Mouse (Mus musculus): ENCODE data around the gene Capn12.

Capn12 gene

GRCm38 (mm10) chr7:28881199-28881598, at the start of gene Capn12:
TSS of gene Capn12 (plus strand) at chr7:28881422.
- no peak for DNase-seq

DNA sequence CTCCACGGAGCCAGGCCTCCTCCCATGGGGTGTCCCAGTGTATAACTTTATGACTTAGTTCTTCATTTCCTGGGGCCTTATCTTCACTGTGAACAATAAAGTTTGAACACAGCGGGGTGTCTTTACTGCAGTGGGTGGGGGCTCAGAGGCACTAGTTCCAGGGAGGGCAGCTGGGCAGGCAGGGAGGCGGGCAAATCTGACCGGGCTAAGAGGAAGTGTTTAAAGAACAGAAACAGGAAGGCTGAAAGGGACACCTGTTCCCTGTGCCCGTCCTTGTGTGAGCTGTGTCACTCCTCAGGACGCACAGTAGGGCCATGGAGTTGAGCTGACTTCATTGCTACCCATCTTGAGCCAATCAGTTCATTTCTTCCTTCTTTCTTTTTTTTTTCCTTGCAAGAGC, 49.1 kb upstream of the Capn12 start:
- DNase-seq, result no peak

GRCm38 (mm10) chr7:28833723-28834347, 47.4 kb upstream of the Capn12 start, which contains the start of gene Lgals4:
TSS of gene Lgals4 (plus strand) at chr7:28833854.
- no peak for DNase-seq

- DNase-seq, result peak; percentile 74
Measured at GRCm38 (mm10) chr7:28836936-28837335, 44.3 kb upstream of the Capn12 start.

GRCm38 (mm10) chr7:28838331-28838730, 42.9 kb upstream of the Capn12 start:
- DNase-seq, result no peak

GRCm38 (mm10) chr7:28847273-28847672, 33.9 kb upstream of the Capn12 start:
- DNase-seq, result no peak

GRCm38 (mm10) chr7:28849700-28850236, 31.5 kb upstream of the Capn12 start:
- DNase-seq, result no peak

DNA sequence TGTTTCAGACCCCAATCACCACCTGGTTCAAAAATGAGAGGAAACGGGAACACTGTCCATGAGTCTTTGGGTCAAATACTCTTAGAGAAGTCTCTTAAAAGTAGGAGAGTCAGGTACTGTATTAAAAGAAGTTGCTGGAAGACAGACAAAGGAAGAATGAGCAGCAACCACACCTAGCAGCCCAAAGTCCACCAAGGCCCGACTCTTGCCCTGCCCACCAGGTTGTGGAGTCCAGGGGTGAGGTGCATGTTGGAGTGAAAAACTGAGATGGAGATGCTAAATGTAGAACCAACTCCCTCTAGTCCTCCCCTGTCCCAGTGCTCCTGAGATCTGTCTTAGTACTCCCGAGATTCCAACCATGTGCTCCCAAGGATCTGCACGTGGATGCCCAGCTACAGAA, 30.6 kb upstream of the Capn12 start:
- DNase-seq, result no peak

- no peak for DNase-seq
Measured at GRCm38 (mm10) chr7:28859953-28860352, 21.3 kb upstream of the Capn12 start.

GRCm38 (mm10) chr7:28860898-28861297, 20.3 kb upstream of the Capn12 start:
- no peak for DNase-seq

DNA sequence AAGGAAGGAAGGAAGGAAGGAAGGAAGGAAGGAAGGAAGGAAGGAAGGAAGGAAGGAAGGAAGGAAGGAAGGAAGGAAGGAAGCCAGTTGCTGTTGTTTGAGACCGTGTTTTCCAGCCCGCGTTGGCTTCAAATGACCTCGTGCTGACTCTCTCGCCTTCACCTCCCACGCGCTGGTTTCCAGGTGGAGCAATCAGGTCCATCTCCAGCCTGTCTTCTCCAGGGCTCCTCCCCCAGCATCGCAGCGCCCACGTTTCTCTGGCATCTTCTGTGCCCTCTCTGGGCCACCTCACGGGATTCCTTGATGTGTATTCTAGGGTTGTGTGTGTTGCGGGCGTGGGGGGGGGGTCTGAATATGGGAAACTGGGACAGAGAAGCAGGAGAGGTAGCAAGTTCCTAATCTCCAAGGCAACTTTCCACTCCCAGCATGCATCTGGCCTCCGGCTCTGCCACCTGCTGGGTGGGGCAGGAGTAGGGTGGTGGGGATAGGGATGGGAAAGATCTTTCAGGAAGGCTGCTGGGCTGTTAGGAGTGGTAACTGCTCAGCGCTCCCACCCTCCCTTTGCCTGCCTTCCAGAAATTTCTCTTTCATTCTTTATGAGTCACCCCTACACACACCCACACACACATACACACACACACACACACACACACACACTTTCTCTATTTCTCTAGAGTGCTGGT, 18.3 kb upstream of the Capn12 start:
- no peak for DNase-seq

GRCm38 (mm10) chr7:28863540-28863939, 17.7 kb upstream of the Capn12 start, which contains the start of gene Lgals7:
TSS of gene Lgals7 (plus strand) at chr7:28863853.
- DNase-seq, result no peak

DNA sequence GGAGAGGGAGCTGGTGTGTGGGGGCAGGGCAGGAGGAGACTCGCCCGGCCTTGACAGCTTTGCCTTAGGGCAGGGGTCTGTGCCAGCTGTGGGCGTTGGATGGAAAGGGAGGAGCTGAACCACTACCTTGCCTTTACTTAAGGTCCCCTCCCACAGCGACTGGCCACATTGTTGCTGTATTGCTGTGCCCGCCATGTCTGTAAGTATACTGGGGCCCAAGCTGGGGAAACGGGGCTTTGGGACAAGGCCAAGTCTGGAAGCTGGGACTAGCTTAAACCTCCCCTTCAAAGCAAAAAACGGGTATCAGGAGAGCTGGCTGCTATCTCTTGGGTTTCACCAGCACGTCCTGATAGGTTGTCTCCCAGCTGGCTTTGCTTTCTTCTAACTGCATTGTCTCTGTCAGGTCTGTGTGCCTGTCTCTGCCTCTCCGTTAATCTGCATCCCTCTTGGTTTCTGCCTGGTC, 16.9 kb upstream of the Capn12 start:
- DNase-seq, result no peak

- DNase-seq, result peak; percentile 72
Measured at GRCm38 (mm10) chr7:28865481-28866300, 15.5 kb upstream of the Capn12 start.

- DNase-seq, result no peak
Measured at GRCm38 (mm10) chr7:28866769-28867507, 14.3 kb upstream of the Capn12 start.

DNA sequence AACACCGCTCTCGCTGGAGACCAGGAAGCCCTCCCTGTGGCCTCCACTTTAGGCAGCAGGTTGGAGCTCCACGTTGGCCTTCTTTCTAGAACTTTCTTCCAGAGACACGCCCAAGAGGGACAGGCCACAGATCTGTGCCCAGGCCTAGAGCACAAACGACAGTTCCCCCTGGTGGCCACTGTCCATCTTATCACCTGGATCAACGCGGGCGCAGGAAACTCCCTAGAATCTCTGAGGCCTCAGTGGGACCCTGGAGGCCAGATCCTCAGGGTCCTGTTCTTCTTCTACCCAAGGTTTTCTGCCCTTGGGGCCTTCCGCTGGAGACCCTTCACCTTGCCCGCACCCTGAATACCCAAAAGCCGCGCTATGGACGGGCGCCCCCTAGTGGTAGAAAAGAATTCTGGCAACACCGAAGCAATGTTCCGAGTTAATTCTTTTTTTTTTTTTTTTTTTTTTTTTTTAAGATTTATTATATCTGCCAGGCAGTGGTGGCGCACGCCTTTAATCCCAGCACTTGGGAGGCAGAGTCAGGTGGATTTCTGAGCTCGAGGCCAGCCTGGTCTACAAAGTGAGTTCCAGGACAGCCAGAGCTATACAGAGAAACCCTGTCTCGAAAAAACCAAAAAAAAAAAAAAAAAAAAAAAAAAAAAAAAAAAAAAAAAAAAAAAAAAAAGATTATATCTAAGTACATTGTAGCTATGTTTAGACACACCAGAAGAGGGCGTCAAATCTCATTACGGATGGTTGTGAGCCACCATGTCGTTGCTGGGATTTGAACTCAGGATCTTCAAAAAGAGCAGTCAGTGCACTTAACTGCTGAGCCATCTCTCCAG, 13.5 kb upstream of the Capn12 start:
- DNase-seq, result peak; percentile 85

- DNase-seq, result no peak
Measured at GRCm38 (mm10) chr7:28870901-28871664, 10.1 kb upstream of the Capn12 start.

DNA sequence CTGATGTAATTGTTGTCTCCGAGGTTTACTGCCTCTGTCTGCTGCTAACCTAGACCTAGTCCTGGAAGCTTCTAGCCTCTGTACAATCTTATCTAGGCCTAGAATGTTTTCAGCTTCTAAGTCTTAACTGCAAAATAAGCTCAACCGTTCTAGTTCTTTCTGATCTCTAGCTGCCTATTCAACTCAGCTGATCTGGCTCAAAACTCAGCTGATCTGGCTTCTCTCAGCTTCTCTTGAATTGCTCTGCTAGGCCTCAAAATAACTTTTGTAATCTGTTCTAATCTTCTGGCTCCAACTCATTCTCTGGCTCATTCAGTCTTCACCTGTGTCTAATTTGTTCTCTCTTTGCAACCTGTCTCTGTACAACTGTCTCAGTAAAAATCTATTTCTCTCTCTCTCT, 6.7 kb upstream of the Capn12 start:
- DNase-seq, result no peak

- DNase-seq, result no peak
Measured at GRCm38 (mm10) chr7:28876099-28876498, 5.1 kb upstream of the Capn12 start.

GRCm38 (mm10) chr7:28877155-28877554, 4.1 kb upstream of the Capn12 start:
- DNase-seq, result no peak

- DNase-seq, result no peak
Measured at GRCm38 (mm10) chr7:28877856-28878255, 3.4 kb upstream of the Capn12 start.
